Mouse (Mus musculus) R1 (cell line): ENCODE results near the gene Rbfox3.

Experiments used
- DNase-seq: peaks from one replicate; pipeline ENCODE4 v3.0.0-alpha.2; 2018; ENCODE audit warnings: low read depth, low spot score

The Rbfox3 gene

DNA sequence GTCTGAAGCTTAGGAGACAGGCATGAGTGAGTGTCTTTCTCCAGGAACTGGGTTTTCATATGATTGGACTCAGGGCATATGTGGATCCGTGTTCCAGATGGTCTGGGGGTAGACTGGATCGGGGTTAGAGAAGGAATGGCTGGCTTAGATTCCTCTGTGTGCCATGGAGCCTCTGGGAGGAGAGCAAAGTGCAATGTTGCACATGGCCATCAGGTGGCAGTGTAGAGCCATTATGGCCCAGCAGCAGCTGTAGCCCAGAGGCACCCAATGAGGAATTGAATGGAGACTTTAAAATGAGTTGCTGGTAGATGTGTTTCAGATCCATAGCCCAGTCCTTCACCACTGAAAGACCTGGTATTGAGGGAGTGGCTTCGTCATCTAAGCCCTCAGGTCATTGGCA is 465.6 kb downstream of the Rbfox3 start:
- peak; percentile 66 for DNase-seq

DNA sequence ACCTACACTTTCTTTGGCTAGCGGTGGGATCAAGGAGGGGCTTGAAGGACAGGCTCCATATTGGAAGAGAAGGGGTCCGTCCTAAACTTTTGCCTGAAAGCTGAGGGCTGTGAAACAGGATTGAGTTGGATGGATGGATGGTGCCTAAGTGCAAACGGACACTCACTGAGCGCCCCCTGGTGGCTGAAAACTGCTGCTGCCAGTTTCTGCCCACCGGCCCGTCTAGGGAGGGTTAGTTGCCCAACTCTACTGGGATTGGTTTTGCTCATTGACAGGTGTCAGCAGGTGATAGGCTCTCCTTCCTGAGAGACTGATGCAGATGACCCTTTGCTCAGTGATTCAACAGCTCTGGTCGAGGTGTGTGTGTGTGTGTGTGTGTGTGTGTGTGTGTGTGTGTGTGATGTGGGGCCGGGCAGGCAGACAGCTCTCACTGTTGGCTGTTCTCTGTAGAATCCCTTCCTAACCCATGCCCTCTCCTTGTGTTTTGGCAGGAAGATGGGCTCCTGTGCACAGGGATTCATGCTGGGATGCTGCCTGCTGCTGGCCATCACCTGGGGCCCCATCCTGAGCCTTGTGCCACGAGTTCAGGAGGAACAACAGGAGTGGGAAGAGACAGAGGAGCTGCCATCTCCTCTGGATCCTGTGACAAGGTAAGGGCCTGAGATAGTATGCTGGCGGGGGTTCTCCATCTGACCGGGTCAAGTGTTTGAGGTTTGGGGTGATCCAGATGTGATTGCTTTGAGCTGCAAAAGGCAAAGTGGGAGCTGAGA is 468.0 kb downstream of the Rbfox3 start:
- peak; percentile 52 for DNase-seq

- DNase-seq: no peak
Measured at GRCm38 (mm10) chr11:118442691-118443090, 468.7 kb downstream of the Rbfox3 start.
